Mouse (Mus musculus) liver, embryonic 11.5 days (tissue): ENCODE data around the gene Mpped2. TPM values are rescaled to one million over a fixed set of nuclear protein-coding genes. Genes with fewer than 3 reads are reported as not detected.

ENCODE experiments used
- ATAC-seq: fragments of 200-750 bp; cut with Nextera tagmentation; replicated peaks from 2 replicates; pipeline ENCODE4 v1.8.0; 2017; ENCODE audit warnings: moderate number of reproducible peaks, mild to moderate bottlenecking, moderate TSS enrichment, moderate library complexity; ENCODE audit not compliant: low FRiP score
- DNase-seq: peaks from one replicate; pipeline ENCODE4 v3.0.0-alpha.2; 2017; ENCODE audit warnings: low spot score
- H3K27ac ChIP-seq: fragments of 300-500 bp; sonication (generic); 2 replicates; pipeline ENCODE4 v1.5.1; 2014; ENCODE audit warnings: mild to moderate bottlenecking, low read depth, low read length, control low read depth
- H3K27me3 ChIP-seq: fragments of 300-500 bp; sonication (generic); replicated peaks from 2 replicates; pipeline ENCODE4 v1.6.1; 2014; ENCODE audit warnings: low read length, mixed read lengths; ENCODE audit not compliant: control insufficient read depth, insufficient read depth
- H3K36me3 ChIP-seq: fragments of 300-500 bp; sonication (generic); 2 replicates; pipeline ENCODE4 v1.6.1; 2014; ENCODE audit warnings: mild to moderate bottlenecking, low read length, moderate library complexity, mixed read lengths; ENCODE audit not compliant: control insufficient read depth, insufficient read depth
- H3K4me1 ChIP-seq: fragments of 300-500 bp; sonication (generic); replicated peaks from 2 replicates; pipeline ENCODE4 v1.6.1; 2014; ENCODE audit warnings: low read length, mixed read lengths; ENCODE audit not compliant: control insufficient read depth, insufficient read depth
- H3K4me2 ChIP-seq: fragments of 300-500 bp; sonication (generic); 2 replicates; pipeline ENCODE4 v1.6.1; 2014; ENCODE audit warnings: mild to moderate bottlenecking, control low read depth, moderate library complexity
- H3K4me3 ChIP-seq: fragments of 300-500 bp; sonication (generic); 2 replicates; pipeline ENCODE4 v1.5.1; 2014; ENCODE audit warnings: low read depth, low read length, control low read depth
- H3K9ac ChIP-seq: fragments of 300-500 bp; sonication (generic); 2 replicates; pipeline ENCODE4 v1.6.1; 2014; ENCODE audit warnings: low read depth, low read length, control low read depth
- H3K9me3 ChIP-seq: fragments of 300-500 bp; sonication (generic); 2 replicates; pipeline ENCODE4 v1.6.1; 2016; ENCODE audit warnings: low read length, inconsistent platforms, mixed read lengths; ENCODE audit not compliant: control insufficient read depth
- WGBS: fragments of 180-500 bp; shearing (Covaris S2); extraction: QIAGEN DNeasy Blood & Tissue Kit; methylation state at CpG from one replicate; pipeline ENCODE4 v1.1.7; 2014; 5-methylcytosine and 5-hydroxymethylcytosine counted together
- polyA plus RNA-seq: library from polyadenylated mRNA; unstranded; fragments of >200 nt; fragmentation: Nextera tagmentation; extraction: Ambion mirVana; gene quantifications from 2 replicates; pipeline ENCODE4 v1.2.1, GENCODE M21; 2014

Mpped2 gene
- polyA plus RNA-seq, 1 experiment from 2014 or later, result 24.7 TPM

DNA sequence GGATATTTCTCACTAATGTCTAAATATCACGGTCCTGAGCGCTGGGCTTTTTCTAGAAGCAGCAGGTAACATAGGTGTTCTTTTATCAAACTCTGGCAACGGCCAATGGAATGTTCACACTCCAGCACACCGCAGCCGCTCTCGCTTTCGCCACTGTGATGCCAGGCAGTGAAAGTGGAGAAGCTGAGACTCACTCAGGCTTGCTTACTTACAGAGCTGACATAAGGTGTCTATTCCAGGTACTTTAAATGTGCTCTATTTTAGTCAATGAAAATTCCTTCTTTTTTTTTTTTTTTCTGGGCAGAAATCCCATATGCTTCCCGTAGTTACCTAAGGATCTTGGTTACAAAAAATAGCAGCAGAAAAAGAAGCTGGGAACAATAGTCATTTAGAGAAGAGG lies 18.8 kb upstream of the Mpped2 start:
- Histone ChIP-seq H3K9ac (no peak overlapping the region), H3K9me3 (no peaks in the 10 kb centered on the region)
- 85% methylated on average over 8 of the region's 8 CpGs for WGBS

GRCm38 (mm10) chr2:106677449-106677848 lies 15.6 kb upstream of the Mpped2 start:
- H3K9ac ChIP-seq, result no peak overlapping the region
- 45% methylated on average over 2 of the region's 2 CpGs for WGBS
- no peaks in the 10 kb centered on the region for H3K36me3 ChIP-seq
- no peak overlapping the region for H3K4me2 ChIP-seq
- H3K4me3 ChIP-seq, result no peak overlapping the region
- H3K9me3 ChIP-seq, result no peaks in the 10 kb centered on the region
- H3K27me3 ChIP-seq, result no peaks in the 10 kb centered on the region
- DNase-seq (no peak), ATAC-seq (no peak)
- no peaks in the 10 kb centered on the region for H3K4me1 ChIP-seq
- no peak overlapping the region for H3K27ac ChIP-seq

More for the DNA sequence above, 18.8 kb upstream of the Mpped2 start:
- Histone ChIP-seq H3K36me3 (no peaks in the 10 kb centered on the region), H3K4me2 (no peak overlapping the region), H3K27ac (no peak overlapping the region), H3K4me1 (no peaks in the 10 kb centered on the region), H3K27me3 (no peaks in the 10 kb centered on the region), H3K4me3 (no peak overlapping the region)
- no peak for DNase-seq
- no peak for ATAC-seq

DNA sequence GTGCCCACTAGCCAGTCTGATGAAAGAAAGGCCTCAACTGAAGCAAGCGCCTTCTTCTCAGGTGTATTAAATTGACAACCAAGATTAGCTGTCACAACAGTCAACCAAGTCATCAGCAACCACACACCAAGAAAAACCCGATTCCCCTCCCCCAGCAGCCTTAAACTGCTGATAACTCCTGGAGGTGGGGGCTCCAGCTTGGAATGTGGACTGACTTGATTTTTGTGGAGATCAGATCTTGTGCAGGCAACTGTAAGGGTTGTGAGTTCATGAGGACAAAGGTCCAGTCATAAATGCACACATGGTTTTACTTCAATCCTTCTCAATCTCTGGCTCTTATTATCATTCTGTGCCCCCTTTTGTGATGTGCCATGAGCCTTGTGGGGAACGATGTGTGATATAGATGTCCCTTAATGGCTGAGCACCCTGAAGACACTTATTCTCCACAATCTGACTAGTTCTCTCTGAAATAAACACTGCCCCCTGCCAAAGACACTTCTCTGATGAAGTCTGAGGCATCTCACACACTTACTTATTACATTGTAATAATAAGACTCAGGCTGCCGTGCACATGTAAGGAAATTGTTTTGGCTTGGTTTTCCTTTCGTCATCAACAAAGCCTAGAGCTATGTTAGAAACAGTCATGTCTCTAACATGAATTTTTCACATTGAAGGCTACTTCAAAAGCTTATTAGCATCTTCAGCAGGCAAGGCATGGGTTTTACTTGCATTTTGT lies 13.2 kb upstream of the Mpped2 start:
- Histone ChIP-seq H3K4me3 (no peak overlapping the region), H3K4me1 (no peaks in the 10 kb centered on the region), H3K36me3 (no peaks in the 10 kb centered on the region), H3K4me2 (no peak overlapping the region), H3K27ac (no peak overlapping the region), H3K9ac (no peak overlapping the region), H3K27me3 (no peaks in the 10 kb centered on the region), H3K9me3 (no peaks in the 10 kb centered on the region)
- DNase-seq (no peak), ATAC-seq (no peak)
- 75% methylated on average over 5 of the region's 5 CpGs for WGBS

GRCm38 (mm10) chr2:106683185-106683831 lies 9.8 kb upstream of the Mpped2 start:
- ATAC-seq, result no peak
- Histone ChIP-seq H3K9ac (no peak overlapping the region), H3K36me3 (no peaks in the 10 kb centered on the region), H3K4me3 (no peak overlapping the region), H3K9me3 (no peaks in the 10 kb centered on the region), H3K4me1 (no peaks in the 10 kb centered on the region), H3K4me2 (no peak overlapping the region), H3K27me3 (no peaks in the 10 kb centered on the region), H3K27ac (no peak overlapping the region)
- WGBS, result 65% methylated on average over 9 of the region's 9 CpGs
- no peak for DNase-seq

- ATAC-seq (no peak), DNase-seq (no peak)
- WGBS, result 74% methylated on average over 4 of the region's 4 CpGs
- Histone ChIP-seq H3K27ac (no peak overlapping the region), H3K9ac (no peak overlapping the region), H3K36me3 (no peaks in the 10 kb centered on the region), H3K9me3 (no peaks in the 10 kb centered on the region), H3K4me3 (no peak overlapping the region), H3K4me2 (no peak overlapping the region), H3K27me3 (no peaks in the 10 kb centered on the region), H3K4me1 (no peaks in the 10 kb centered on the region)
Measured at GRCm38 (mm10) chr2:106683832-106684231, 9.2 kb upstream of the Mpped2 start.

- peaks cover 3% of the 10 kb centered on the region for H3K4me1 ChIP-seq
- H3K9me3 ChIP-seq, result no peaks in the 10 kb centered on the region
- H3K27ac ChIP-seq, result no peak overlapping the region
- peaks cover 48% of the 10 kb centered on the region for H3K27me3 ChIP-seq
- no peak overlapping the region for H3K4me3 ChIP-seq
- DNase-seq (no peak), ATAC-seq (no peak)
- no peak overlapping the region for H3K9ac ChIP-seq
- no peaks in the 10 kb centered on the region for H3K36me3 ChIP-seq
- 14% methylated on average over 6 of the region's 6 CpGs for WGBS
- H3K4me2 ChIP-seq, result no peak overlapping the region; the same call in 1 of the 2 replicates
Measured at GRCm38 (mm10) chr2:106691753-106692363, 1.2 kb upstream of the Mpped2 start.

DNA sequence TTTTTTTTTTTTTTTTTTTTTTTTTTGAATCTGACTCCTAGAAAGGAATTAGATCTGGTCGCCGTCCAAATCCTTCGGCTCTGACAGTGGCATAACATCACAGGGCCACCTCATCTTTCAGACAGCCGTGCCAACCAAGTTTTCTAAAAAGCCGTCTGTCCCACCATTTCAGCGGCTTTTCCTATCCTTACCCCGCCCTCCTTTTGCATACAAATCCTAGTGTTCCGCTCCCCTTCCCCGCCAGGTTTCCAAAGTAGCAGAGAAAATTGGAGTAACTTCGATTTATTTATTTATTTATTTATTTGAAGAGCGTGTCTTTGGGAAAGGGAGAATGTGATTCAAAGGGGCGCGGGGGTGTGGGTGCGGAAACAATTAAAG lies 675 bp upstream of the Mpped2 start:
- 4% methylated on average over 14 of the region's 14 CpGs for WGBS
- DNase-seq (no peak), ATAC-seq (no peak)
- Histone ChIP-seq H3K4me3 (peak overlapping the region; percentile 72), H3K9ac (no peak overlapping the region), H3K36me3 (no peaks in the 10 kb centered on the region), H3K27me3 (peaks cover 48% of the 10 kb centered on the region), H3K9me3 (no peaks in the 10 kb centered on the region), H3K4me1 (peaks cover 3% of the 10 kb centered on the region), H3K27ac (no peak overlapping the region), H3K4me2 (peak overlapping the region; percentile 97)

- peak; percentile 66 for DNase-seq
- Histone ChIP-seq H3K4me3 (peak overlapping the region; percentile 72), H3K27ac (peak overlapping the region; percentile 85), H3K4me1 (peaks cover 3% of the 10 kb centered on the region), H3K36me3 (no peaks in the 10 kb centered on the region), H3K4me2 (peak overlapping the region; percentile 97), H3K27me3 (peaks cover 48% of the 10 kb centered on the region), H3K9ac (peak overlapping the region; percentile 72), H3K9me3 (no peaks in the 10 kb centered on the region)
- under 1% methylated on average over 89 of the region's 91 CpGs for WGBS
- peak; percentile 61 for ATAC-seq
Measured at GRCm38 (mm10) chr2:106693702-106694566, 865 bp downstream of the Mpped2 start.
